Mouse (Mus musculus): ENCODE measurements around the gene Rpl10a.
A peak's percentile ranks its signal among the peaks of the same experiment; 100 is the strongest.
"Not testable (repeated sequence)": the region's sequence is repeated elsewhere in the genome, so short reads cannot be mapped to it uniquely, and the experiment has no call there.

Gene Rpl10a

GRCm38 (mm10) chr17:28308297-28309195 lies 19.7 kb upstream of the Rpl10a start:
- DNase-seq (ENCODE audit: low spot score) = peak; percentile 92

GRCm38 (mm10) chr17:28310831-28311230 lies 17.4 kb upstream of the Rpl10a start:
- no peak for DNase-seq (ENCODE audit: low spot score)

- DNase-seq (ENCODE audit: low spot score) = no peak
Observed at GRCm38 (mm10) chr17:28311366-28312132, 16.7 kb upstream of the Rpl10a start.

GRCm38 (mm10) chr17:28312232-28313211 lies 15.7 kb upstream of the Rpl10a start:
- DNase-seq (ENCODE audit: low spot score) = no peak

GRCm38 (mm10) chr17:28313212-28313879 lies 14.9 kb upstream of the Rpl10a start, which contains the start of gene Fance:
Gene Fance (plus strand): TSS chr17:28313519.
- peak; percentile 80 for DNase-seq (ENCODE audit: low spot score)

- no peak for DNase-seq (ENCODE audit: low spot score)
Observed at GRCm38 (mm10) chr17:28313880-28314225, 14.4 kb upstream of the Rpl10a start.

GRCm38 (mm10) chr17:28315611-28316160 lies 12.6 kb upstream of the Rpl10a start:
- DNase-seq (ENCODE audit: low spot score) = no peak

- no peak for DNase-seq (ENCODE audit: low spot score)
Observed at GRCm38 (mm10) chr17:28316476-28316875, 11.8 kb upstream of the Rpl10a start.

GRCm38 (mm10) chr17:28317091-28317490 lies 11.2 kb upstream of the Rpl10a start:
- DNase-seq (ENCODE audit: low spot score) = no peak

GRCm38 (mm10) chr17:28317725-28318124 lies 10.5 kb upstream of the Rpl10a start:
- DNase-seq (ENCODE audit: low spot score) = no peak

- DNase-seq (ENCODE audit: low spot score) = no peak
Observed at GRCm38 (mm10) chr17:28321700-28322099, 6.6 kb upstream of the Rpl10a start.

- DNase-seq (ENCODE audit: low spot score) = no peak
Observed at GRCm38 (mm10) chr17:28323786-28324185, 4.5 kb upstream of the Rpl10a start.

GRCm38 (mm10) chr17:28324416-28324815 lies 3.9 kb upstream of the Rpl10a start:
- not testable (repeated sequence) for DNase-seq (ENCODE audit: low spot score)

GRCm38 (mm10) chr17:28325751-28326150 lies 2.5 kb upstream of the Rpl10a start:
- DNase-seq (ENCODE audit: low spot score) = no peak

- DNase-seq (ENCODE audit: low spot score) = no peak
Observed at GRCm38 (mm10) chr17:28326951-28327350, 1.3 kb upstream of the Rpl10a start.

- DNase-seq (ENCODE audit: low spot score) = peak; percentile 58
Observed at GRCm38 (mm10) chr17:28327673-28328325, 472 bp upstream of the Rpl10a start.

- DNase-seq (ENCODE audit: low spot score) = no peak
Observed at GRCm38 (mm10) chr17:28328946-28329345, 675 bp downstream of the Rpl10a start.

- DNase-seq (ENCODE audit: low spot score) = no peak
Observed at GRCm38 (mm10) chr17:28329503-28330231, 1.4 kb downstream of the Rpl10a start.

GRCm38 (mm10) chr17:28330232-28330546 lies 1.9 kb downstream of the Rpl10a start:
- no peak for DNase-seq (ENCODE audit: low spot score)

- DNase-seq (ENCODE audit: low spot score) = not testable (repeated sequence)
Observed at GRCm38 (mm10) chr17:28330590-28330989, 2.3 kb downstream of the Rpl10a start.
